Mouse (Mus musculus) forebrain, embryonic 14.5 days (tissue): ENCODE results near the gene Olfr1090. TPM values are rescaled to one million over a fixed set of nuclear protein-coding genes. Genes with fewer than 3 reads are reported as not detected.

ENCODE experiments used
- ATAC-seq: fragments of 200-750 bp; cut with Nextera tagmentation; 2 replicates; pipeline ENCODE4 v1.8.0; 2017; ENCODE audit warnings: mild to moderate bottlenecking, moderate library complexity
- DNase-seq: peaks from one replicate; pipeline ENCODE4 v3.0.0-alpha.2; 2015; ENCODE audit warnings: low spot score
- H3K27ac ChIP-seq: fragments of 300-500 bp; sonication (generic); 2 replicates; pipeline ENCODE4 v1.5.1; 2014; ENCODE audit warnings: low read depth, mild to moderate bottlenecking, control low read depth, low read length, moderate library complexity
- H3K27me3 ChIP-seq: fragments of 300-500 bp; sonication (generic); replicated peaks from 2 replicates; pipeline ENCODE4 v1.6.1; 2014; ENCODE audit warnings: low read length, control low read depth, mixed read lengths; ENCODE audit not compliant: control insufficient read depth, insufficient read depth
- H3K36me3 ChIP-seq: fragments of 300-500 bp; sonication (generic); 2 replicates; pipeline ENCODE4 v1.6.1; 2014; ENCODE audit warnings: low read length, control low read depth; ENCODE audit not compliant: control insufficient read depth, insufficient read depth
- H3K4me1 ChIP-seq: fragments of 300-500 bp; sonication (generic); 2 replicates; pipeline ENCODE4 v1.6.1; 2014; ENCODE audit warnings: antibody characterized with exemption, low read length, control low read depth; ENCODE audit not compliant: control insufficient read depth, insufficient read depth
- H3K4me2 ChIP-seq: fragments of 300-500 bp; sonication (generic); 2 replicates; pipeline ENCODE4 v1.6.1; 2014; ENCODE audit warnings: mild to moderate bottlenecking, control low read depth, low read length
- H3K4me3 ChIP-seq: fragments of 300-500 bp; sonication (generic); 2 replicates; pipeline ENCODE4 v1.5.1; 2014; ENCODE audit warnings: low read depth, low read length, control low read depth
- H3K9ac ChIP-seq: fragments of 300-500 bp; sonication (generic); 2 replicates; pipeline ENCODE4 v1.6.1; 2014; ENCODE audit warnings: mild to moderate bottlenecking, low read length, control low read depth, moderate library complexity
- H3K9me3 ChIP-seq: fragments of 300-500 bp; sonication (generic); replicated peaks from 2 replicates; pipeline ENCODE4 v1.6.1; 2016; ENCODE audit warnings: low read length, control low read depth, mixed read lengths; ENCODE audit not compliant: control insufficient read depth
- WGBS: fragments of 180-500 bp; shearing (Covaris S2); extraction: QIAGEN DNeasy Blood & Tissue Kit; methylation state at CpG from one replicate; pipeline ENCODE4 v1.1.7; 2014; 5-methylcytosine and 5-hydroxymethylcytosine counted together
- polyA plus RNA-seq: library from polyadenylated mRNA; unstranded; fragments of >200 nt; fragmentation: Nextera tagmentation; extraction: Ambion mirVana; gene quantifications from 2 replicates; pipeline ENCODE4 v1.2.1, GENCODE M21; 2014

Olfr1090 gene
- not detected in 2 replicates for polyA plus RNA-seq

DNA sequence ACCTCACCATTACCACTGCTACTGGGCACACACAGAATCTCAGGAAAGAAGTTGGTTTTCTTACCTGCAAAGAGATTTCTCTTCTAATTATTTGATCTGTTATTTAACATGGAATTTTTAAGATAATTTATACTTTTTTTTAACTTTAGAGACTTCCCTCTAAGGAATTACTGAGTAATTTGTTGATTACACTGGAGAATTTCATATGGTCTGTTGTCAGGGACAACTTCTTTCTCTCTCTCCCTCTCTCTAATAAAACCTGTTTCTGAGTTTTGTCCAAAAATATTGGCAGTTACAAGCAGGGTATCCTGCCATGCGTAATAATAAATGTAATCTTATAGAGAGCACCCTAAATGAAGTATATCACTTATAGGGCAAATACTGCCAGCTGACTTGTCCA lies at the start of gene Olfr1090:
TSS of gene Olfr1090 (minus strand) at position 101 of the 400 bp plus-strand sequence.
- no peak for DNase-seq
- H3K4me2 ChIP-seq, result no peak within 1 kb of the TSS
- H3K27ac ChIP-seq, result no peak within 1 kb of the TSS
- H3K4me3 ChIP-seq, result no peak within 1 kb of the TSS
- no peaks in the 10 kb centered on the region for H3K27me3 ChIP-seq
- H3K4me1 ChIP-seq, result no peaks in the 10 kb centered on the region
- no peak for ATAC-seq
- H3K36me3 ChIP-seq, result no peaks in the 10 kb centered on the region
- H3K9me3 ChIP-seq, result no peaks in the 10 kb centered on the region
- 94% methylated on average over 1 of the region's 1 CpGs for WGBS
- no peak within 1 kb of the TSS for H3K9ac ChIP-seq

DNA sequence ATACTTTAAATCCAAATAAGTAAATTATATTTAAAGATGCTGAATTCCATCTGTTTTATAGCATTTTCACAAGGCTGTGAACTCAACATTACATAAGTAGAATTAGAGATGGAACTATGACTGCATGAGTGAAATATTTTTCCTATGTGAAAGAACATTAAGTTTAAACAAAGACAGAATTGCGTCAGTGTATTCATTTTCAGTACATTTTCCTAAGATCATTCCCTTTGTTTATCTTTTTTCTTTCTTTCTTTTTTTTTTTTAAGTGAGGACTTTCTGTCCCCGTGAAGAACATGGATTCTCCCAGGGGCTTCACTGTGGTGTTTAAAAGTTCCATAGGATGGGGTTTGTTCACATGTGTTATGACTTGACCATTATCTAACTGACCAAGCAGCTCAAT lies 23.4 kb upstream of the Olfr1090 start, which contains the start of gene Olfr1093:
TSS of gene Olfr1093 (plus strand) at position 301 of the 400 bp plus-strand sequence.
- H3K4me2 ChIP-seq, result no peak within 1 kb of the TSS
- no peak within 1 kb of the TSS for H3K4me3 ChIP-seq
- DNase-seq (no peak), ATAC-seq (no peak)
- H3K27me3 ChIP-seq, result no peaks in the 10 kb centered on the region
- H3K4me1 ChIP-seq, result no peaks in the 10 kb centered on the region
- H3K9me3 ChIP-seq, result no peaks in the 10 kb centered on the region
- WGBS, result 94% methylated on average over 2 of the region's 2 CpGs
- H3K27ac ChIP-seq, result no peak within 1 kb of the TSS
- no peak within 1 kb of the TSS for H3K9ac ChIP-seq
- H3K36me3 ChIP-seq, result no peaks in the 10 kb centered on the region

DNA sequence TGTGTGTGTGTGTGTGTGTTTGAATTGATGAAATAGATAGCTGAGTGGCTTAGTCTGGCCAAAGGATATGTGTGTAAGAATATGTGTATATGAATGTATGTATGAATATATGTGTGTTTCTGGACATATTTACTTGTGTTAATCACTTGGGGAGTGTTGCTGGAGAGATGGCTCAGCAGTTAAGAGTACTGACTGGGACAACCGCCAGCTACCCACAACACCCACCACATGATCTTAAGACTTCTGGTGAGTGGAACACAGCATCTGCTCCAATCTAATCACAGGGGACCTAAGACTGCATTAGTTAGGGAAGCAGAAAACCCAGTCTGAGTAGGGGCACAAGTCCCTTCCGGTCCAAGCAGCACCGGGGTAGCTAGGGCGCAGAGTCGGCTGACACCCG lies 2.3 kb upstream of the Olfr1090 start:
- H3K9me3 ChIP-seq, result no peaks in the 10 kb centered on the region
- no peaks in the 10 kb centered on the region for H3K4me1 ChIP-seq
- H3K36me3 ChIP-seq, result no peaks in the 10 kb centered on the region
- no peak overlapping the region for H3K4me3 ChIP-seq
- no peak for ATAC-seq
- no peak overlapping the region for H3K4me2 ChIP-seq
- H3K27ac ChIP-seq, result no peak overlapping the region
- no peak for DNase-seq
- 97% methylated on average over 6 of the region's 6 CpGs for WGBS
- no peak overlapping the region for H3K9ac ChIP-seq
- no peaks in the 10 kb centered on the region for H3K27me3 ChIP-seq

DNA sequence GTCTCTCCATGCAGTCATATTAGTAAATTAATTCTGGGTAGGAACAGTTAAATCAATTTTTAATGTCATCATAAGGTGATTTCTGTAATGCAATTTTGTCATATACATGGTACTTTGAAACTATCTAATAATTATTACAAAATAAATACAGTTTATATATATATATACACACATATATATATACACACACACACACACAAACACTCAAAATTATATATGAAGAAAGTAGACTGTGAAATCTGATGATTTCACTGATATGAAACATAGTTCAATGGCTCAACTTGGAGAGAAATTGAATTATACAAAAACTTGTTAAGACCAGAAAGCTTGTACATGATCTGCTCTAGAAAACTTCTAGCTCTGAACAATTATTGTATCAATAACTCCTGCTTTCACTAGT lies 25.2 kb downstream of the Olfr1090 start, which contains the start of gene Olfr1089:
TSS of gene Olfr1089 (minus strand) at position 101 of the 400 bp plus-strand sequence.
- no peak within 1 kb of the TSS for H3K4me2 ChIP-seq
- no peaks in the 10 kb centered on the region for H3K36me3 ChIP-seq
- ATAC-seq (no peak), DNase-seq (no peak)
- no peaks in the 10 kb centered on the region for H3K27me3 ChIP-seq
- no peak within 1 kb of the TSS for H3K27ac ChIP-seq
- H3K9me3 ChIP-seq, result no peaks in the 10 kb centered on the region
- no peak within 1 kb of the TSS for H3K9ac ChIP-seq
- H3K4me1 ChIP-seq, result no peaks in the 10 kb centered on the region
- H3K4me3 ChIP-seq, result no peak within 1 kb of the TSS

Other genes starting within 250 kb of the Olfr1090 start
- not detected in 2 replicates for gene Olfr1079, start 216.5 kb downstream of the Olfr1090 start, polyA plus RNA-seq
- gene Olfr1080, start 200.8 kb downstream of the Olfr1090 start, polyA plus RNA-seq, result not detected in 2 replicates
- gene Olfr1082, start 160.0 kb downstream of the Olfr1090 start, polyA plus RNA-seq, result not detected in 2 replicates
- not detected in 2 replicates for gene Olfr1084, start 119.3 kb downstream of the Olfr1090 start, polyA plus RNA-seq
- gene Olfr1085, start 97.0 kb downstream of the Olfr1090 start, polyA plus RNA-seq, result not detected in 2 replicates
- not detected in 2 replicates for gene Olfr1086, start 78.9 kb downstream of the Olfr1090 start, polyA plus RNA-seq
- gene Olfr1087, start 60.6 kb downstream of the Olfr1090 start, polyA plus RNA-seq, result not detected in 2 replicates
- not detected in 2 replicates for gene Olfr1089, start 25.3 kb downstream of the Olfr1090 start, polyA plus RNA-seq
- not detected in 2 replicates for gene Olfr1093, start 23.5 kb upstream of the Olfr1090 start, polyA plus RNA-seq
- not detected in 2 replicates for gene Olfr141, start 51.0 kb upstream of the Olfr1090 start, polyA plus RNA-seq
- not detected in 2 replicates for gene Olfr1094, start 65.7 kb upstream of the Olfr1090 start, polyA plus RNA-seq
- gene Olfr1095, start 92.7 kb upstream of the Olfr1090 start, polyA plus RNA-seq, result not detected in 2 replicates
- not detected in 2 replicates for gene Gm13723, start 115.8 kb upstream of the Olfr1090 start, polyA plus RNA-seq
- gene Olfr1097, start 133.2 kb upstream of the Olfr1090 start, polyA plus RNA-seq, result not detected in 2 replicates
- not detected in 2 replicates for gene Olfr1098, start 165.6 kb upstream of the Olfr1090 start, polyA plus RNA-seq
- gene Olfr1099, start 201.7 kb upstream of the Olfr1090 start, polyA plus RNA-seq, result not detected in 2 replicates
- gene Olfr1100, start 221.0 kb upstream of the Olfr1090 start, polyA plus RNA-seq, result not detected in 2 replicates
- not detected in 2 replicates for gene Olfr1101, start 232.2 kb upstream of the Olfr1090 start, polyA plus RNA-seq
- gene Olfr1102, start 239.4 kb upstream of the Olfr1090 start, polyA plus RNA-seq, result not detected in 2 replicates